Mouse (Mus musculus): Measurements from ENCODE around the gene Serpina6.
"Not testable (repeated sequence)": the region's sequence is repeated elsewhere in the genome, so short reads cannot be mapped to it uniquely, and the experiment has no call there.

Serpina6 gene

GRCm38 (mm10) chr12:103656848-103657626 lies at the start of gene Serpina6:
Serpina6 (minus strand) TSS chr12:103657212.
- no peak for DNase-seq (ENCODE audit: low read depth)

- no peak for DNase-seq (ENCODE audit: low read depth)
Measured at GRCm38 (mm10) chr12:103706113-103706512, 49.1 kb upstream of the Serpina6 start.

- DNase-seq (ENCODE audit: low read depth) = no peak
Measured at GRCm38 (mm10) chr12:103705547-103705946, 48.5 kb upstream of the Serpina6 start.

GRCm38 (mm10) chr12:103700144-103700750 lies 43.2 kb upstream of the Serpina6 start:
- DNase-seq (ENCODE audit: low read depth) = no peak

GRCm38 (mm10) chr12:103695429-103695828 lies 38.4 kb upstream of the Serpina6 start, which contains the start of gene Serpina1f:
Serpina1f (minus strand) TSS chr12:103695529.
- DNase-seq (ENCODE audit: low read depth) = no peak

GRCm38 (mm10) chr12:103688221-103688814 lies 31.3 kb upstream of the Serpina6 start:
- DNase-seq (ENCODE audit: low read depth) = no peak

GRCm38 (mm10) chr12:103687021-103687420 lies 30.0 kb upstream of the Serpina6 start:
- DNase-seq (ENCODE audit: low read depth) = no peak

GRCm38 (mm10) chr12:103686050-103686449 lies 29.0 kb upstream of the Serpina6 start:
- no peak for DNase-seq (ENCODE audit: low read depth)

- DNase-seq (ENCODE audit: low read depth) = no peak
Measured at GRCm38 (mm10) chr12:103685386-103685785, 28.4 kb upstream of the Serpina6 start.

- DNase-seq (ENCODE audit: low read depth) = no peak
Measured at GRCm38 (mm10) chr12:103683775-103684174, 26.8 kb upstream of the Serpina6 start.

GRCm38 (mm10) chr12:103681739-103682138 lies 24.7 kb upstream of the Serpina6 start:
- no peak for DNase-seq (ENCODE audit: low read depth)

GRCm38 (mm10) chr12:103681169-103681568 lies 24.2 kb upstream of the Serpina6 start:
- DNase-seq (ENCODE audit: low read depth) = no peak

- not testable (repeated sequence) for DNase-seq (ENCODE audit: low read depth)
Measured at GRCm38 (mm10) chr12:103679853-103680252, 22.8 kb upstream of the Serpina6 start.

GRCm38 (mm10) chr12:103676039-103676438 lies 19.0 kb upstream of the Serpina6 start, which contains the start of gene Serpina16:
Serpina16 (minus strand) TSS chr12:103676139.
- DNase-seq (ENCODE audit: low read depth) = no peak

- no peak for DNase-seq (ENCODE audit: low read depth)
Measured at GRCm38 (mm10) chr12:103673179-103673578, 16.2 kb upstream of the Serpina6 start.

- DNase-seq (ENCODE audit: low read depth) = no peak
Measured at GRCm38 (mm10) chr12:103671483-103671882, 14.5 kb upstream of the Serpina6 start.

- DNase-seq (ENCODE audit: low read depth) = no peak
Measured at GRCm38 (mm10) chr12:103670964-103671363, 14.0 kb upstream of the Serpina6 start.

- no peak for DNase-seq (ENCODE audit: low read depth)
Measured at GRCm38 (mm10) chr12:103670344-103670743, 13.3 kb upstream of the Serpina6 start.

- DNase-seq (ENCODE audit: low read depth) = no peak
Measured at GRCm38 (mm10) chr12:103665286-103665685, 8.3 kb upstream of the Serpina6 start.

- DNase-seq (ENCODE audit: low read depth) = not testable (repeated sequence)
Measured at GRCm38 (mm10) chr12:103662053-103662452, 5.0 kb upstream of the Serpina6 start.

GRCm38 (mm10) chr12:103660076-103660475 lies 3.1 kb upstream of the Serpina6 start:
- no peak for DNase-seq (ENCODE audit: low read depth)

GRCm38 (mm10) chr12:103659171-103659570 lies 2.2 kb upstream of the Serpina6 start:
- DNase-seq (ENCODE audit: low read depth) = no peak

GRCm38 (mm10) chr12:103657991-103658390 lies 979 bp upstream of the Serpina6 start:
- DNase-seq (ENCODE audit: low read depth) = no peak
